Mouse (Mus musculus): ENCODE measurements around the gene Ccno. TPM values are rescaled to one million over a fixed set of nuclear protein-coding genes. Genes with fewer than 3 reads are reported as not detected.

The Ccno gene
- 0.91 and 3.0 TPM in 2 replicates for polyA plus RNA-seq (2015; fragmentation: Nextera tagmentation; extraction: Ambion mirVana)

GRCm38 (mm10) chr13:112987532-112987943, at the start of gene Ccno:
TSS of gene Ccno (plus strand) at chr13:112987802.
- peak; percentile 95 for ATAC-seq (ENCODE audit: low FRiP score)
- Histone ChIP-seq H3K36me3 (no peaks in the 10 kb centered on the region), H3K27ac (no peak within 1 kb of the TSS), H3K9ac (peak within 1 kb of the TSS; percentile 65), H3K4me3 (peak within 1 kb of the TSS; percentile 53), H3K4me1 (replicated peaks) (peaks cover 46% of the 10 kb centered on the region), H3K4me2 (peak within 1 kb of the TSS; percentile 95), H3K27me3 (peaks cover 82% of the 10 kb centered on the region), H3K9me3 (no peaks in the 10 kb centered on the region)
- 1% methylated on average over 39 of the region's 47 CpGs for WGBS

GRCm38 (mm10) chr13:112938130-112938529, 49.5 kb upstream of the Ccno start:
- WGBS, result 95% methylated on average over 8 of the region's 8 CpGs
- peaks cover 82% of the 10 kb centered on the region for H3K36me3 ChIP-seq
- no peak overlapping the region for H3K4me3 ChIP-seq
- no peaks in the 10 kb centered on the region for H3K9me3 ChIP-seq
- H3K4me2 ChIP-seq, result no peak overlapping the region
- no peak for ATAC-seq (ENCODE audit: low FRiP score)
- H3K9ac ChIP-seq, result no peak overlapping the region
- no peaks in the 10 kb centered on the region for H3K4me1 ChIP-seq (replicated peaks)
- H3K27ac ChIP-seq, result no peak overlapping the region
- no peaks in the 10 kb centered on the region for H3K27me3 ChIP-seq

- Histone ChIP-seq H3K27me3 (no peaks in the 10 kb centered on the region), H3K9ac (no peak overlapping the region), H3K9me3 (no peaks in the 10 kb centered on the region), H3K36me3 (peaks cover 91% of the 10 kb centered on the region), H3K4me2 (no peak overlapping the region), H3K4me3 (no peak overlapping the region), H3K4me1 (replicated peaks) (no peaks in the 10 kb centered on the region), H3K27ac (no peak overlapping the region)
- 80% methylated on average over 15 of the region's 15 CpGs for WGBS
- no peak for ATAC-seq (ENCODE audit: low FRiP score)
Observed at GRCm38 (mm10) chr13:112941879-112942330, 45.7 kb upstream of the Ccno start.

GRCm38 (mm10) chr13:112945312-112945711, 42.3 kb upstream of the Ccno start:
- Histone ChIP-seq H3K9me3 (no peaks in the 10 kb centered on the region), H3K4me1 (replicated peaks) (no peaks in the 10 kb centered on the region), H3K4me2 (no peak overlapping the region), H3K36me3 (peaks cover 92% of the 10 kb centered on the region), H3K27me3 (no peaks in the 10 kb centered on the region), H3K9ac (no peak overlapping the region), H3K4me3 (no peak overlapping the region), H3K27ac (no peak overlapping the region)
- WGBS, result 97% methylated on average over 9 of the region's 9 CpGs
- ATAC-seq (ENCODE audit: low FRiP score), result no peak

GRCm38 (mm10) chr13:112945900-112946299, 41.7 kb upstream of the Ccno start:
- no peaks in the 10 kb centered on the region for H3K4me1 ChIP-seq (replicated peaks)
- H3K4me2 ChIP-seq, result no peak overlapping the region
- no peak overlapping the region for H3K4me3 ChIP-seq
- no peak for ATAC-seq (ENCODE audit: low FRiP score)
- no peaks in the 10 kb centered on the region for H3K9me3 ChIP-seq
- WGBS, result 91% methylated on average over 6 of the region's 6 CpGs
- no peak overlapping the region for H3K9ac ChIP-seq
- no peak overlapping the region for H3K27ac ChIP-seq
- peaks cover 93% of the 10 kb centered on the region for H3K36me3 ChIP-seq
- H3K27me3 ChIP-seq, result no peaks in the 10 kb centered on the region

- Histone ChIP-seq H3K36me3 (peaks cover 91% of the 10 kb centered on the region), H3K9ac (no peak overlapping the region), H3K27me3 (no peaks in the 10 kb centered on the region), H3K27ac (no peak overlapping the region), H3K4me3 (no peak overlapping the region), H3K9me3 (no peaks in the 10 kb centered on the region), H3K4me2 (no peak overlapping the region), H3K4me1 (replicated peaks) (no peaks in the 10 kb centered on the region)
- ATAC-seq (ENCODE audit: low FRiP score), result no peak
- 94% methylated on average over 8 of the region's 8 CpGs for WGBS
Observed at GRCm38 (mm10) chr13:112954067-112954466, 33.5 kb upstream of the Ccno start.

- Histone ChIP-seq H3K27me3 (no peaks in the 10 kb centered on the region), H3K9me3 (no peaks in the 10 kb centered on the region), H3K9ac (no peak overlapping the region), H3K36me3 (peaks cover 90% of the 10 kb centered on the region), H3K4me3 (no peak overlapping the region), H3K4me1 (replicated peaks) (no peaks in the 10 kb centered on the region), H3K27ac (no peak overlapping the region), H3K4me2 (no peak overlapping the region)
- ATAC-seq (ENCODE audit: low FRiP score), result no peak
- 89% methylated on average over 5 of the region's 5 CpGs for WGBS
Observed at GRCm38 (mm10) chr13:112963081-112963480, 24.5 kb upstream of the Ccno start.

GRCm38 (mm10) chr13:112964421-112964820, 23.2 kb upstream of the Ccno start:
- H3K9me3 ChIP-seq, result no peaks in the 10 kb centered on the region
- no peak overlapping the region for H3K27ac ChIP-seq
- no peaks in the 10 kb centered on the region for H3K27me3 ChIP-seq
- ATAC-seq (ENCODE audit: low FRiP score), result no peak
- H3K36me3 ChIP-seq, result peaks cover 88% of the 10 kb centered on the region
- H3K4me3 ChIP-seq, result no peak overlapping the region
- H3K4me1 ChIP-seq (replicated peaks), result no peaks in the 10 kb centered on the region
- WGBS, result 94% methylated on average over 12 of the region's 12 CpGs
- H3K4me2 ChIP-seq, result no peak overlapping the region
- no peak overlapping the region for H3K9ac ChIP-seq

GRCm38 (mm10) chr13:112967267-112967666, 20.3 kb upstream of the Ccno start:
- no peak for ATAC-seq (ENCODE audit: low FRiP score)
- Histone ChIP-seq H3K27me3 (no peaks in the 10 kb centered on the region), H3K4me1 (replicated peaks) (no peaks in the 10 kb centered on the region), H3K9me3 (no peaks in the 10 kb centered on the region), H3K4me2 (no peak overlapping the region), H3K36me3 (peaks cover 68% of the 10 kb centered on the region), H3K27ac (no peak overlapping the region), H3K9ac (no peak overlapping the region), H3K4me3 (no peak overlapping the region)
- 98% methylated on average over 5 of the region's 5 CpGs for WGBS

- peaks cover 38% of the 10 kb centered on the region for H3K27me3 ChIP-seq
- H3K27ac ChIP-seq, result no peak overlapping the region
- WGBS, result 52% methylated on average over 10 of the region's 10 CpGs
- H3K9ac ChIP-seq, result no peak overlapping the region
- H3K36me3 ChIP-seq, result no peaks in the 10 kb centered on the region
- no peak for ATAC-seq (ENCODE audit: low FRiP score)
- no peaks in the 10 kb centered on the region for H3K9me3 ChIP-seq
- no peak overlapping the region for H3K4me3 ChIP-seq
- H3K4me2 ChIP-seq, result no peak overlapping the region
- no peaks in the 10 kb centered on the region for H3K4me1 ChIP-seq (replicated peaks)
Observed at GRCm38 (mm10) chr13:112976720-112977119, 10.9 kb upstream of the Ccno start.

GRCm38 (mm10) chr13:112985605-112986450, 1.8 kb upstream of the Ccno start:
- no peak overlapping the region for H3K27ac ChIP-seq
- H3K27me3 ChIP-seq, result peaks cover 80% of the 10 kb centered on the region
- H3K9me3 ChIP-seq, result no peaks in the 10 kb centered on the region
- peak overlapping the region; percentile 53 for H3K4me3 ChIP-seq
- no peak for ATAC-seq (ENCODE audit: low FRiP score)
- H3K4me2 ChIP-seq, result peak overlapping the region; percentile 95
- H3K4me1 ChIP-seq (replicated peaks), result peaks cover 46% of the 10 kb centered on the region
- WGBS, result 2% methylated on average over 18 of the region's 18 CpGs
- H3K9ac ChIP-seq, result no peak overlapping the region
- no peaks in the 10 kb centered on the region for H3K36me3 ChIP-seq

- peak overlapping the region; percentile 53 for H3K4me3 ChIP-seq
- WGBS, result 1% methylated on average over 17 of the region's 17 CpGs
Observed at GRCm38 (mm10) chr13:112986451-112986950, 1.1 kb upstream of the Ccno start.

GRCm38 (mm10) chr13:112987991-112988390, 389 bp downstream of the Ccno start:
- Histone ChIP-seq H3K9ac (peak overlapping the region; percentile 65), H3K4me2 (peak overlapping the region; percentile 95), H3K36me3 (no peaks in the 10 kb centered on the region), H3K9me3 (no peaks in the 10 kb centered on the region), H3K27ac (no peak overlapping the region), H3K4me3 (peak overlapping the region; percentile 53), H3K4me1 (replicated peaks) (peaks cover 46% of the 10 kb centered on the region), H3K27me3 (peaks cover 85% of the 10 kb centered on the region)
- peak; percentile 56 for ATAC-seq (ENCODE audit: low FRiP score)
- under 1% methylated on average over 39 of the region's 39 CpGs for WGBS

More at GRCm38 (mm10) chr13:112986451-112986950, 1.1 kb upstream of the Ccno start:
- Histone ChIP-seq H3K4me2 (peak overlapping the region; percentile 95), H3K4me1 (replicated peaks) (peaks cover 46% of the 10 kb centered on the region), H3K36me3 (no peaks in the 10 kb centered on the region), H3K9me3 (no peaks in the 10 kb centered on the region), H3K27ac (no peak overlapping the region), H3K9ac (no peak overlapping the region), H3K27me3 (peaks cover 83% of the 10 kb centered on the region)
- ATAC-seq (ENCODE audit: low FRiP score), result no peak

Data from hindbrain, embryonic 13.5 days (tissue).